Mouse (Mus musculus) hindbrain, postnatal 0 days (tissue): ENCODE results near the gene Wdr74. TPM values are rescaled to one million over a fixed set of nuclear protein-coding genes. Genes with fewer than 3 reads are reported as not detected.
A peak's percentile ranks its signal among the peaks of the same experiment; 100 is the strongest.

Experiments used
- ATAC-seq: fragments of 200-750 bp; cut with Nextera tagmentation; 2 replicates; pipeline ENCODE4 v1.8.0; 2017; ENCODE audit warnings: mild to moderate bottlenecking, moderate TSS enrichment, moderate library complexity
- DNase-seq: peaks from one replicate; pipeline ENCODE4 v3.0.0-alpha.2; 2015; ENCODE audit warnings: low spot score
- H3K27ac ChIP-seq: fragments of 300-500 bp; sonication (generic); 2 replicates; pipeline ENCODE4 v1.5.1; 2014; ENCODE audit warnings: mild to moderate bottlenecking
- H3K27me3 ChIP-seq: fragments of 300-500 bp; sonication (generic); 2 replicates; pipeline ENCODE4 v1.6.1; 2014; ENCODE audit warnings: low read length, mixed read lengths; ENCODE audit not compliant: insufficient read depth
- H3K36me3 ChIP-seq: fragments of 300-500 bp; sonication (generic); 2 replicates; pipeline ENCODE4 v1.6.1; 2014; ENCODE audit warnings: low read length, mixed read lengths; ENCODE audit not compliant: insufficient read depth
- H3K4me1 ChIP-seq: fragments of 300-500 bp; sonication (generic); 2 replicates; pipeline ENCODE4 v1.6.1; 2014; ENCODE audit warnings: antibody characterized with exemption, low read length, mixed read lengths; ENCODE audit not compliant: insufficient read depth
- H3K4me2 ChIP-seq: fragments of 300-500 bp; sonication (generic); 2 replicates; pipeline ENCODE4 v1.6.1; 2014; ENCODE audit warnings: low read depth, mild to moderate bottlenecking, low read length, moderate library complexity, mixed read lengths
- H3K4me3 ChIP-seq: fragments of 300-500 bp; sonication (generic); 2 replicates; pipeline ENCODE4 v1.5.1; 2014; ENCODE audit warnings: low read length
- H3K9ac ChIP-seq: fragments of 300-500 bp; sonication (generic); replicated peaks from 2 replicates; pipeline ENCODE4 v1.6.1; 2014; ENCODE audit warnings: mild to moderate bottlenecking, low read length, moderate library complexity, mixed read lengths
- H3K9me3 ChIP-seq: fragments of 300-500 bp; sonication (generic); 2 replicates; pipeline ENCODE4 v1.6.1; 2016; ENCODE audit warnings: low read length, mixed read lengths
- CTCF ChIP-seq: IDR thresholded peaks from 2 replicates; pipeline ENCODE4 v1.5.1; 2016; ENCODE audit warnings: antibody characterized with exemption, control low read depth, low read depth
- WGBS: fragments of 180-500 bp; shearing (Covaris S2); extraction: QIAGEN DNeasy Blood & Tissue Kit; methylation state at CpG from one replicate; pipeline ENCODE4 v1.1.7; 2014; 5-methylcytosine and 5-hydroxymethylcytosine counted together
- polyA plus RNA-seq: library from polyadenylated mRNA; unstranded; fragments of >200 nt; fragmentation: Nextera tagmentation; extraction: Ambion mirVana; gene quantifications from 2 replicates; pipeline ENCODE4 v1.2.1, GENCODE M21; 2015
- total RNA-seq: library from RNA; depleted of rRNA; stranded (reverse); fragments of >200 nt; gene quantifications from 2 replicates; pipeline ENCODE4 v1.2.3, GENCODE M21; 2014

Wdr74 gene
- total and polyA plus RNA-seq, 2 experiments from 2014 or later = 49.7 to 78.7 TPM

GRCm38 (mm10) chr19:8740603-8741002, 5.0 kb downstream of the Wdr74 start, which contains the start of gene 1700092M07Rik:
Gene 1700092M07Rik (plus strand): TSS chr19:8740718.
- 62% methylated on average over 14 of the region's 14 CpGs for WGBS
- Histone ChIP-seq H3K9me3 (no peaks in the 10 kb centered on the region), H3K4me2 (peak within 1 kb of the TSS; percentile 97), H3K4me1 (0 out of 2 replicates have a peak, but pooled peaks cover 3% of the 10 kb centered on the region), H3K27me3 (no peaks in the 10 kb centered on the region), H3K4me3 (peak within 1 kb of the TSS; percentile 60), H3K27ac (peak within 1 kb of the TSS; percentile 95), H3K36me3 (peaks cover 30% of the 10 kb centered on the region), H3K9ac (peak within 1 kb of the TSS; percentile 79)
- no peak for ATAC-seq
- TF ChIP-seq CTCF = no peak
- no peak for DNase-seq

GRCm38 (mm10) chr19:8741243-8741869, 5.7 kb downstream of the Wdr74 start, which contains the start of gene Stx5a:
Gene Stx5a (plus strand): TSS chr19:8741413.
- Histone ChIP-seq H3K27me3 (no peaks in the 10 kb centered on the region), H3K4me3 (peak within 1 kb of the TSS; percentile 60), H3K36me3 (peaks cover 33% of the 10 kb centered on the region), H3K27ac (peak within 1 kb of the TSS; percentile 95), H3K9me3 (no peaks in the 10 kb centered on the region), H3K4me1 (0 out of 2 replicates have a peak, but pooled peaks cover 3% of the 10 kb centered on the region), H3K9ac (peak within 1 kb of the TSS; percentile 79), H3K4me2 (peak within 1 kb of the TSS; percentile 97)
- ATAC-seq = peak; percentile 98
- peak; percentile 98 for DNase-seq
- under 1% methylated on average over 36 of the region's 36 CpGs for WGBS
- TF ChIP-seq CTCF = peak; percentile 52

DNA sequence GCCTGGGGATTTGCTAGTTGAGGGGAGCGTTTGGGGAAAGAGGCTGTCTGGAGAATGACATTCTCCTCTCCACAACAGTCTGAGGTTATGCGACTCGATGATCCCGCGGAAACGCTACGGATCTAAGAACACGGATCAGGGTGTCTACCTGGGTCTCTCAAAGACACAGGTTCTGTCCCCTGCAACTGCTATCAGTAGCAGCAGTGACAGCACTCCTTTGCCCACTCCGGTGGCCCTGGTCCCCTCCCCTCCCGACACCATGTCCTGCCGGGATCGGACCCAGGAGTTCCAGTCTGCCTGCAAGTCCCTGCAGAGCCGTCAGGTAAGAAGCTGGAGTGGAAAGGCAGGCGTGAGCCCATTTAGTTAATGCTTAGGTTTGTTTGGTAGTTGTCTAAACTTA, 6.5 kb downstream of the Wdr74 start:
- Histone ChIP-seq H3K9ac (peak overlapping the region; percentile 79), H3K9me3 (no peaks in the 10 kb centered on the region), H3K4me3 (peak overlapping the region; percentile 60), H3K27ac (peak overlapping the region; percentile 95), H3K36me3 (peaks cover 33% of the 10 kb centered on the region), H3K4me1 (0 out of 2 replicates have a peak, but pooled peaks cover 3% of the 10 kb centered on the region), H3K27me3 (no peaks in the 10 kb centered on the region), H3K4me2 (peak overlapping the region; percentile 97)
- no peak for TF ChIP-seq CTCF
- WGBS = 29% methylated on average over 14 of the region's 14 CpGs
- ATAC-seq (no peak), DNase-seq (no peak)

DNA sequence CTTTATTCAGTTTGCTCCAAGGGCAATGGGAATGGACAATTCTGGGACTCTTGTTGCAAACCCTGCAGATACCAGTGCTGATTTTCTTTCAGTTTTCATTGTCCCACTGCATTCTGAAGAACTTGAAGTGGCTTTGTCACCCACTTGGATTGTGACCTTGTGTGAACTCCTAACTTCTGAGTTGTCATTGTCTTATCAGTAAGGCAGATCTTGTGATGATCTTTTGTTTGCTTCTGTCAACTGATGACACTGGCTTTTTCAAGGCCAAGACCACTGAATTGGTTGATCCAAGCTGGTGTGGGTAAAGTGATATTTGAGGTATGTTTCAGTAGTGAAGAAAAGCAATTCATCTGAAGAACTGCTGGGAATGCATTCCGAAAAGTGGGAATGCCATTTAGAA, 9.8 kb downstream of the Wdr74 start:
- Histone ChIP-seq H3K27ac (no peak overlapping the region), H3K4me3 (no peak overlapping the region), H3K4me2 (no peak overlapping the region), H3K9me3 (no peaks in the 10 kb centered on the region), H3K36me3 (peaks cover 37% of the 10 kb centered on the region), H3K27me3 (no peaks in the 10 kb centered on the region), H3K4me1 (0 out of 2 replicates have a peak, but pooled peaks cover 3% of the 10 kb centered on the region), H3K9ac (no peak overlapping the region)
- WGBS = 100% methylated on average over 1 of the region's 1 CpGs
- no peak for DNase-seq
- no peak for TF ChIP-seq CTCF
- ATAC-seq = no peak

DNA sequence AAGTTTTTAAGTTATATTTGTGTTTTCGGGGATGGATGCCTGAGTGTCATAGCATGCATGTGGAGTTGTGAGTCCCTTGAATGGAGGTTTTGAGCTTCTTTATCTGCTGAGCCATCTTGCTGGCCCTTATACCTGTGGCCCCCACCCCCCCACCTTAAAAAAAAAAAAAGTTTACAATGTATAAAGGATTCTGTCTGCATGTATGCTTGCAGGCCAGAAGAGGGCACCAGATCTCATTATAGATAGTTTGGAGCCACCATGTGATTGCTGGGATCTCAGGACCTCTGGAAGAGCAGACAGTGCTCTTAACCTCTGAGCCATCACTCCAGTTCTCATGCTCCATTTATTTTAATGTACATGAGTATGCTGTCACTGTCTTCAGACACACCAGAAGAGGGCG, 11.7 kb downstream of the Wdr74 start:
- Histone ChIP-seq H3K27ac (no peak overlapping the region), H3K9me3 (no peaks in the 10 kb centered on the region), H3K4me2 (no peak overlapping the region), H3K4me1 (0 out of 2 replicates have a peak, but pooled peaks cover 3% of the 10 kb centered on the region), H3K27me3 (no peaks in the 10 kb centered on the region), H3K36me3 (peaks cover 53% of the 10 kb centered on the region), H3K9ac (no peak overlapping the region), H3K4me3 (no peak overlapping the region)
- no peak for ATAC-seq
- DNase-seq = peak; percentile 19
- 76% methylated on average over 2 of the region's 2 CpGs for WGBS
- TF ChIP-seq CTCF = peak; percentile 47

- peak overlapping the region; percentile 82; the same call in 1 of the 2 replicates for H3K4me2 ChIP-seq
- H3K4me3 ChIP-seq = no peak overlapping the region
Observed at GRCm38 (mm10) chr19:8755652-8756051, 20.0 kb downstream of the Wdr74 start.

More at GRCm38 (mm10) chr19:8755652-8756051, 20.0 kb downstream of the Wdr74 start:
- WGBS = 67% methylated on average over 3 of the region's 3 CpGs
- Histone ChIP-seq H3K9me3 (no peaks in the 10 kb centered on the region), H3K4me1 (peaks cover 17% of the 10 kb centered on the region; the same call in 1 of the 2 replicates), H3K27ac (no peak overlapping the region), H3K9ac (no peak overlapping the region), H3K27me3 (no peaks in the 10 kb centered on the region), H3K36me3 (peaks cover 25% of the 10 kb centered on the region)
- no peak for TF ChIP-seq CTCF
- ATAC-seq (no peak), DNase-seq (no peak)
